21 mouse cellular contexts compared by ENCODE assay signal in genomic region chr6:45648419-45648818, GRCm38 (mm10).
DNase-seq lines count a peak whose midpoint lies in the region; ATAC-seq and TF ChIP-seq lines count a peak whose summit lies in the region.
"Had no signal": no experiment of that assay in that cellular context is flagged by ENCODE, and none has a peak within 500 bp of the region (broad histone marks: within the 10 kb centered on the region; RNA-seq: fewer than 3 reads in every experiment).

No protein-coding gene starts in this region.

- ATAC-seq in frontal cortex, adult (ENCODE audit: low TSS enrichment) = peak; percentile 59
- ATAC-seq: CD4-positive, CD25-positive, alpha-beta regulatory T cell, adult 4 months; forebrain, embryonic 13.5 days; hindbrain, embryonic 16.5 days; intestine, embryonic 15.5 days had no signal

- no peak for DNase-seq in frontal cortex, adult 2 months (ENCODE audit: extremely low spot score in 1 of 2, low spot score in 1 of 2)
- DNase-seq in brain, adult 2 months (ENCODE audit: low read depth, low spot score) = peak; percentile 43
- peak; percentile 25 for DNase-seq in brain, embryonic 14.5 days (ENCODE audit: low read depth)
- DNase-seq in cerebellum, adult 11-12 months = no peak
- DNase-seq in spleen, adult 18-20 months = no peak
- DNase-seq: adrenal gland, adult 2 months; adrenal gland, postnatal 14 days; cerebellum, adult 11 months; cerebellum, adult 8-10 months; cerebellum, postnatal 10 days; cerebellum, postnatal 36 days; embryo, embryonic 11 days; gastrocnemius, postnatal 25 days; heart, adult 18-20 months; heart, postnatal 10 days; heart, postnatal 36 days had no signal

- TF ChIP-seq POLR2A in brain, embryonic 14.5 days (IDR thresholded peaks at IDR 0.05; ENCODE audit: borderline replicate concordance, extremely low read depth, insufficient read depth, insufficient read length, poor library complexity, severe bottlenecking) = no peak

- no peak for TF ChIP-seq CTCF in brain, embryonic 14.5 days (IDR thresholded peaks at IDR 0.05; ENCODE audit: borderline replicate concordance, extremely low read depth, insufficient read depth, insufficient read length)

Comparison
In these comparisons a context has a peak if more than half of its experiments do, and no peak if none do; other contexts are left out.
1. DNase-seq: peak in brain, adult 2 months (single experiment) and brain, embryonic 14.5 days (single experiment); none in frontal cortex, adult 2 months (0 of 2), cerebellum, adult 11-12 months (single experiment) and spleen, adult 18-20 months (0 of 2).